Mouse (Mus musculus) gastrocnemius, postnatal 36 days (tissue): ENCODE measurements at regions not wholly inside any gene's neighbourhood (a gene's known extent, or its start where the extent isn't known, plus 50 kb on each side); places are given as distances from the start of the nearest gene placed in this dataset.

Source experiments
- DNase-seq, 2 experiments: peaks; one replicate each; pipeline ENCODE4 v3.0.0; 2022
- intact Hi-C: fragments of 180-260 bp; cut with DNase I; formaldehyde crosslinking; loops from one replicate; pipeline ENCODE4 v1.15.1; 2025

- DNase-seq: no peak
- intact Hi-C loops: no loop called here
Measured at GRCm38 (mm10) chr15:85684875-85685274, 49.9 kb upstream of the Ppara start.
